In the genomic region with DNA sequence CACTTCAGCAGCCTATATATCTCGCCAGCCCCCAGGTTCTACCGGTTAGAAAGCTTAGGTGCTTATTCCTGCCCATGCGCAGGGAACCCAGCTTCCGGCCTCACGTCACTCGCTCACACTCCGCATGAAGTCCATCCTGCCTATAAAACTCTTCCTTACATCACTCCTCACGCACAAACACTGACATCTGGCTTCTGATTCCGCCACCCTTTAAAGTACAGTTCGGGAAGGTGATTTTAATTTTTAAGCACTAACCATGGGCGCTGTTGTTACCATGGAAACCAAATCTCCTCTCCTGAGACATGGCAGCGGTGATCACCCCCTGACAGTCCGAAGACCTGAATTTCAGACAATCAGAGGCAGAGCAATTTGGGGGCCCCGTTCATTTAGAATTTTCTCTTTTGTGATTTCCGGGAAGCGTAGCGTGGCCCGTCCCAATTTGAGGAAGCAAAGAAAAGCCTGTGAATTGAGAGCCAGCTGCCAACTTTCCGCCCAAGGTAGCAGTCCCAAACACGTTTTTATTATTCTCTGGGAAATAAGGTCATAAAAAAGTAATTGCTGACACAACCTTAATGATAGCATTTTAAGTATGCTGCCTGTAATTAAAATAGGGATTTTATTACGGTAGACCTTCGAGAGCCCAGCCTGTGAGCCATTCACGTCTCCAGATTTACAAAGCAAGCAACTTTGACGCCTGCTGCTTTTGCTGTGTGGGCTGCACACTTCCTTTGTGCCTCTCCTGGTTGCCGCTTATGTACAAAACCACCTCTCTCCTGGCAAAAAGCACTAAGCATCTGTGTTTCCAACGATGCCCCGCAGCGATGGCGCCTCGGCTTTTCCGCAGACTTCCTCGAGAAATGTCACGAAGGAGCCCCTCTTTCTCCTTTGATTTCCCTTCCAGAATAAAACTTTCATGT, we compare ENCODE assay signal across 13 mouse cellular contexts.
DNase-seq lines count a peak whose midpoint lies in the region; ATAC-seq lines count a peak whose summit lies in the region.
"Had no signal": no experiment of that assay in that cellular context is flagged by ENCODE, and none has a peak within 500 bp of the region (broad histone marks: within the 10 kb centered on the region; RNA-seq: fewer than 3 reads in every experiment).

No protein-coding gene starts in this region.

- no peak overlapping the region for H3K4me3 ChIP-seq in forebrain, embryonic 14.5 days (ENCODE audit: low read depth, low read length)
- no peak overlapping the region for H3K4me3 ChIP-seq in forebrain, embryonic 11.5 days (ENCODE audit: low read depth, low read length)
- peak overlapping the region; percentile 38 for H3K4me3 ChIP-seq in limb, embryonic 15.5 days
- H3K4me3 ChIP-seq in kidney, embryonic 16.5 days (ENCODE audit: low read length), result no peak overlapping the region
- H3K4me3 ChIP-seq: embryonic facial prominence, embryonic 10.5 days; heart, embryonic 15.5 days had no signal

- DNase-seq in forebrain, embryonic 14.5 days (ENCODE audit: low spot score), result peak; percentile 49
- no peak for DNase-seq in forebrain, embryonic 11.5 days (ENCODE audit: low spot score)
- peak; percentile 32 for DNase-seq in right cerebral cortex, adult 18-20 months
- DNase-seq in right cerebral cortex, postnatal 4 days, result no peak
- no peak for DNase-seq in gastrocnemius, adult 18-20 months (ENCODE audit: low spot score)
- DNase-seq: cerebellum, adult 11-12 months; kidney, adult 9 months; thymus, postnatal 25 days had no signal

- H3K27ac ChIP-seq in forebrain, embryonic 14.5 days (ENCODE audit: low read depth, low read length), result no peak overlapping the region
- no peak overlapping the region for H3K27ac ChIP-seq in forebrain, embryonic 11.5 days (ENCODE audit: low read depth, low read length)
- no peak overlapping the region for H3K27ac ChIP-seq in limb, embryonic 15.5 days
- H3K27ac ChIP-seq in kidney, embryonic 16.5 days (ENCODE audit: low read length), result no peak overlapping the region
- H3K27ac ChIP-seq: embryonic facial prominence, embryonic 10.5 days; heart, embryonic 15.5 days had no signal

- no peaks in the 10 kb centered on the region for H3K36me3 ChIP-seq in forebrain, embryonic 14.5 days (ENCODE audit: control insufficient read depth, insufficient read depth, low read length)
- H3K36me3 ChIP-seq in forebrain, embryonic 11.5 days (ENCODE audit: control insufficient read depth, insufficient read depth, low read length), result no peaks in the 10 kb centered on the region
- H3K36me3 ChIP-seq in limb, embryonic 15.5 days, result no peaks in the 10 kb centered on the region
- no peaks in the 10 kb centered on the region for H3K36me3 ChIP-seq in kidney, embryonic 16.5 days (ENCODE audit: insufficient read depth, low read length)
- H3K36me3 ChIP-seq: embryonic facial prominence, embryonic 10.5 days; heart, embryonic 15.5 days had no signal

- no peaks in the 10 kb centered on the region for H3K27me3 ChIP-seq in forebrain, embryonic 14.5 days (replicated peaks; ENCODE audit: control insufficient read depth, insufficient read depth, low read length)
- H3K27me3 ChIP-seq in forebrain, embryonic 11.5 days (ENCODE audit: control insufficient read depth, insufficient read depth, low read length), result no peaks in the 10 kb centered on the region
- H3K27me3 ChIP-seq in limb, embryonic 15.5 days, result no peaks in the 10 kb centered on the region
- no peaks in the 10 kb centered on the region for H3K27me3 ChIP-seq in kidney, embryonic 16.5 days (ENCODE audit: insufficient read depth, low read length)
- H3K27me3 ChIP-seq: heart, embryonic 15.5 days had no signal

- no peaks in the 10 kb centered on the region for H3K9me3 ChIP-seq in forebrain, embryonic 14.5 days (replicated peaks; ENCODE audit: control insufficient read depth, low read length)
- H3K9me3 ChIP-seq in forebrain, embryonic 11.5 days (ENCODE audit: control insufficient read depth, low read length), result no peaks in the 10 kb centered on the region
- H3K9me3 ChIP-seq in limb, embryonic 15.5 days, result no peaks in the 10 kb centered on the region
- no peaks in the 10 kb centered on the region for H3K9me3 ChIP-seq in kidney, embryonic 16.5 days (ENCODE audit: low read length)
- H3K9me3 ChIP-seq: embryonic facial prominence, embryonic 10.5 days; heart, embryonic 15.5 days had no signal

- WGBS in forebrain, embryonic 14.5 days, result 57% methylated on average over 33 of the region's 33 CpGs
- 86% methylated on average over 33 of the region's 33 CpGs for WGBS in forebrain, embryonic 11.5 days
- 29% methylated on average over 33 of the region's 33 CpGs for WGBS in limb, embryonic 15.5 days
- WGBS in kidney, embryonic 16.5 days, result 73% methylated on average over 33 of the region's 33 CpGs

- H3K4me2 ChIP-seq in forebrain, embryonic 14.5 days (ENCODE audit: low read length), result peak overlapping the region; percentile 18
- H3K4me2 ChIP-seq in forebrain, embryonic 11.5 days (ENCODE audit: low read depth, low read length, severe bottlenecking), result no peak overlapping the region
- H3K4me2 ChIP-seq in limb, embryonic 15.5 days, result peak overlapping the region; percentile 53
- no peak overlapping the region for H3K4me2 ChIP-seq in kidney, embryonic 16.5 days (replicated peaks; ENCODE audit: low read depth, low read length)
- H3K4me2 ChIP-seq: heart, embryonic 15.5 days had no signal

- ATAC-seq in forebrain, embryonic 14.5 days, result peak; percentile 34; the same call in 1 of the 2 replicates
- no peak for ATAC-seq in forebrain, embryonic 11.5 days (replicated peaks; ENCODE audit: low FRiP score)
- no peak for ATAC-seq in limb, embryonic 15.5 days (ENCODE audit: insufficient number of reproducible peaks, low FRiP score, low TSS enrichment, low read depth)
- ATAC-seq in megakaryocyte-erythroid progenitor cell, adult 5-6 weeks (replicated peaks; ENCODE audit: low FRiP score, low TSS enrichment, poor library complexity, severe bottlenecking), result no peak
- ATAC-seq in kidney, embryonic 16.5 days (ENCODE audit: low FRiP score, low TSS enrichment), result no peak

- H3K9ac ChIP-seq in forebrain, embryonic 14.5 days (ENCODE audit: low read length), result no peak overlapping the region
- H3K9ac ChIP-seq in forebrain, embryonic 11.5 days (ENCODE audit: low read length), result no peak overlapping the region
- no peak overlapping the region for H3K9ac ChIP-seq in limb, embryonic 15.5 days
- H3K9ac ChIP-seq in kidney, embryonic 16.5 days (replicated peaks; ENCODE audit: low read length), result no peak overlapping the region
- H3K9ac ChIP-seq: heart, embryonic 15.5 days had no signal

- H3K4me1 ChIP-seq in forebrain, embryonic 14.5 days (ENCODE audit: control insufficient read depth, insufficient read depth, low read length), result no peaks in the 10 kb centered on the region
- no peaks in the 10 kb centered on the region for H3K4me1 ChIP-seq in forebrain, embryonic 11.5 days (replicated peaks; ENCODE audit: control insufficient read depth, insufficient read depth, low read length)
- H3K4me1 ChIP-seq in limb, embryonic 15.5 days, result peaks cover 9% of the 10 kb centered on the region; the same call in 1 of the 2 replicates
- no peaks in the 10 kb centered on the region for H3K4me1 ChIP-seq in kidney, embryonic 16.5 days (ENCODE audit: insufficient read depth, low read length)
- H3K4me1 ChIP-seq: heart, embryonic 15.5 days had no signal

Comparison
In these comparisons a context has a peak if more than half of its experiments do, and no peak if none do; other contexts are left out.
1. DNase-seq: peak in forebrain, embryonic 14.5 days (single experiment) and right cerebral cortex, adult 18-20 months (single experiment); none in forebrain, embryonic 11.5 days (single experiment), right cerebral cortex, postnatal 4 days (single experiment) and gastrocnemius, adult 18-20 months (single experiment).
2. H3K4me2 ChIP-seq: peak in forebrain, embryonic 14.5 days (single experiment) and limb, embryonic 15.5 days (single experiment); none in forebrain, embryonic 11.5 days (single experiment) and kidney, embryonic 16.5 days (single experiment).